Mouse (Mus musculus) stomach, postnatal 0 days (tissue): ENCODE results near the gene Vegfa. TPM values are rescaled to one million over a fixed set of nuclear protein-coding genes. Genes with fewer than 3 reads are reported as not detected.

Experiments used
- ATAC-seq: fragments of 200-750 bp; cut with Nextera tagmentation; 2 replicates; pipeline ENCODE4 v1.8.0; 2017; ENCODE audit not compliant: low FRiP score, low TSS enrichment
- DNase-seq: peaks from one replicate; pipeline ENCODE4 v3.0.0-alpha.2; 2016; ENCODE audit warnings: low spot score
- H3K27ac ChIP-seq: fragments of 300-500 bp; sonication (generic); replicated peaks from 2 replicates; pipeline ENCODE4 v1.5.1; 2014; ENCODE audit warnings: mild to moderate bottlenecking, control low read depth
- H3K27me3 ChIP-seq: fragments of 300-500 bp; sonication (generic); 2 replicates; pipeline ENCODE4 v1.6.1; 2014; ENCODE audit warnings: low read length; ENCODE audit not compliant: control insufficient read depth, insufficient read depth
- H3K36me3 ChIP-seq: fragments of 300-500 bp; sonication (generic); 2 replicates; pipeline ENCODE4 v1.6.1; 2014; ENCODE audit warnings: low read length, mixed read lengths; ENCODE audit not compliant: control insufficient read depth, insufficient read depth
- H3K4me1 ChIP-seq: fragments of 300-500 bp; sonication (generic); replicated peaks from 2 replicates; pipeline ENCODE4 v1.6.1; 2014; ENCODE audit warnings: antibody characterized with exemption; ENCODE audit not compliant: control insufficient read depth, insufficient read depth
- H3K4me2 ChIP-seq: fragments of 300-500 bp; sonication (generic); replicated peaks from 2 replicates; pipeline ENCODE4 v1.6.1; 2014; ENCODE audit warnings: low read depth, mild to moderate bottlenecking, control low read depth, moderate library complexity
- H3K4me3 ChIP-seq: fragments of 300-500 bp; sonication (generic); 2 replicates; pipeline ENCODE4 v1.5.1; 2014; ENCODE audit warnings: low read depth, low read length, control low read depth
- H3K9ac ChIP-seq: fragments of 300-500 bp; sonication (generic); 2 replicates; pipeline ENCODE4 v1.6.1; 2014; ENCODE audit warnings: mild to moderate bottlenecking, low read length, control low read depth, mixed read lengths
- H3K9me3 ChIP-seq: fragments of 300-500 bp; sonication (generic); 2 replicates; pipeline ENCODE4 v1.6.1; 2016; ENCODE audit warnings: low read length; ENCODE audit not compliant: control insufficient read depth
- CTCF ChIP-seq: IDR thresholded peaks from 2 replicates; pipeline ENCODE4 v1.5.1; 2016; ENCODE audit warnings: antibody characterized with exemption, low read depth, mild to moderate bottlenecking, moderate library complexity
- EP300 ChIP-seq: optimal IDR thresholded peaks from 2 replicates; pipeline ENCODE3; 2016; ENCODE audit warnings: antibody characterized with exemption
- WGBS: fragments of 180-500 bp; shearing (Covaris S2); extraction: QIAGEN DNeasy Blood & Tissue Kit; methylation state at CpG from one replicate; pipeline ENCODE4 v1.1.7; 2014; 5-methylcytosine and 5-hydroxymethylcytosine counted together
- polyA plus RNA-seq: library from polyadenylated mRNA; unstranded; fragments of >200 nt; fragmentation: Nextera tagmentation; extraction: Ambion mirVana; gene quantifications from 2 replicates; pipeline ENCODE4 v1.2.1, GENCODE M21; 2015

The Vegfa gene
- polyA plus RNA-seq, 1 experiment from 2014 or later: 3.1 TPM

GRCm38 (mm10) chr17:46076260-46076551 is 44.0 kb upstream of the Vegfa start:
- Histone ChIP-seq H3K4me1 (0 out of 2 replicates have a peak, but pooled peaks cover 2% of the 10 kb centered on the region), H3K9me3 (no peaks in the 10 kb centered on the region), H3K36me3 (no peaks in the 10 kb centered on the region), H3K27me3 (no peaks in the 10 kb centered on the region), H3K4me2 (no peak overlapping the region), H3K27ac (no peak overlapping the region), H3K4me3 (no peak overlapping the region), H3K9ac (no peak overlapping the region)
- TF ChIP-seq CTCF (no peak), EP300 (no peak)
- ATAC-seq (no peak; the same call in 1 of the 2 replicates), DNase-seq (no peak)
- WGBS: 43% methylated on average over 1 of the region's 1 CpGs

GRCm38 (mm10) chr17:46075551-46076259 is 43.5 kb upstream of the Vegfa start:
- no peak overlapping the region for H3K27ac ChIP-seq
- ATAC-seq: peak; percentile 56
- no peaks in the 10 kb centered on the region for H3K36me3 ChIP-seq
- peak; percentile 63 for DNase-seq
- 0 out of 2 replicates have a peak, but pooled peaks cover 2% of the 10 kb centered on the region for H3K4me1 ChIP-seq
- no peak overlapping the region for H3K4me3 ChIP-seq
- no peak overlapping the region for H3K4me2 ChIP-seq
- H3K9ac ChIP-seq: no peak overlapping the region
- no peaks in the 10 kb centered on the region for H3K9me3 ChIP-seq
- H3K27me3 ChIP-seq: no peaks in the 10 kb centered on the region
- 71% methylated on average over 5 of the region's 5 CpGs for WGBS
- no peak for TF ChIP-seq EP300
- no peak for TF ChIP-seq CTCF

- DNase-seq (peak; percentile 65), ATAC-seq (peak; percentile 9; the same call in 1 of the 2 replicates)
- Histone ChIP-seq H3K27me3 (no peaks in the 10 kb centered on the region), H3K9me3 (no peaks in the 10 kb centered on the region), H3K9ac (no peak overlapping the region), H3K4me3 (no peak overlapping the region), H3K4me2 (no peak overlapping the region), H3K27ac (peak overlapping the region; percentile 45; the same call in 1 of the 2 replicates), H3K4me1 (0 out of 2 replicates have a peak, but pooled peaks cover 2% of the 10 kb centered on the region), H3K36me3 (no peaks in the 10 kb centered on the region)
- TF ChIP-seq CTCF (peak; percentile 75), EP300 (no peak)
- 55% methylated on average over 3 of the region's 3 CpGs for WGBS
These were observed 42.9 kb upstream of the Vegfa start for GRCm38 (mm10) chr17:46075116-46075485.

GRCm38 (mm10) chr17:46074398-46075115 is 42.4 kb upstream of the Vegfa start:
- 0 out of 2 replicates have a peak, but pooled peaks cover 2% of the 10 kb centered on the region for H3K4me1 ChIP-seq
- no peaks in the 10 kb centered on the region for H3K36me3 ChIP-seq
- peak; percentile 23 for DNase-seq
- no peaks in the 10 kb centered on the region for H3K27me3 ChIP-seq
- no peak overlapping the region for H3K9ac ChIP-seq
- peak overlapping the region; percentile 47 for H3K4me2 ChIP-seq
- no peaks in the 10 kb centered on the region for H3K9me3 ChIP-seq
- ATAC-seq: no peak
- peak overlapping the region; percentile 19 for H3K4me3 ChIP-seq
- TF ChIP-seq EP300 (no peak), CTCF (no peak)
- peak overlapping the region; percentile 45; the same call in 1 of the 2 replicates for H3K27ac ChIP-seq
- WGBS: 29% methylated on average over 7 of the region's 7 CpGs

GRCm38 (mm10) chr17:46073730-46074301 is 41.6 kb upstream of the Vegfa start:
- Histone ChIP-seq H3K27ac (peak overlapping the region; percentile 76), H3K9me3 (no peaks in the 10 kb centered on the region), H3K36me3 (no peaks in the 10 kb centered on the region), H3K27me3 (no peaks in the 10 kb centered on the region), H3K9ac (no peak overlapping the region), H3K4me1 (0 out of 2 replicates have a peak, but pooled peaks cover 2% of the 10 kb centered on the region), H3K4me3 (peak overlapping the region; percentile 19), H3K4me2 (peak overlapping the region; percentile 47)
- 13% methylated on average over 23 of the region's 23 CpGs for WGBS
- TF ChIP-seq CTCF (no peak), EP300 (no peak)
- ATAC-seq (peak; percentile 89), DNase-seq (peak; percentile 96)
